Mouse (Mus musculus) stomach, embryonic 16.5 days (tissue): Measurements from ENCODE around the gene Fam129a. TPM values are rescaled to one million over a fixed set of nuclear protein-coding genes. Genes with fewer than 3 reads are reported as not detected.

Source experiments
- ATAC-seq: fragments of 200-750 bp; cut with Nextera tagmentation; 2 replicates; pipeline ENCODE4 v1.8.0; 2017; ENCODE audit warnings: moderate number of reproducible peaks, moderate TSS enrichment; ENCODE audit not compliant: insufficient read depth, low FRiP score
- H3K27ac ChIP-seq: fragments of 300-500 bp; sonication (generic); 2 replicates; pipeline ENCODE4 v1.5.1; 2014; ENCODE audit warnings: low read length
- H3K27me3 ChIP-seq: fragments of 300-500 bp; sonication (generic); 2 replicates; pipeline ENCODE4 v1.6.1; 2014; ENCODE audit warnings: low read length, control low read depth, mixed read lengths; ENCODE audit not compliant: control insufficient read depth, insufficient read depth
- H3K36me3 ChIP-seq: fragments of 300-500 bp; sonication (generic); 2 replicates; pipeline ENCODE4 v1.6.1; 2014; ENCODE audit warnings: low read length; ENCODE audit not compliant: control insufficient read depth, insufficient read depth
- H3K4me1 ChIP-seq: fragments of 300-500 bp; sonication (generic); 2 replicates; pipeline ENCODE4 v1.6.1; 2014; ENCODE audit warnings: low read length, control low read depth, mixed read lengths; ENCODE audit not compliant: control insufficient read depth, insufficient read depth
- H3K4me2 ChIP-seq: fragments of 300-500 bp; sonication (generic); 2 replicates; pipeline ENCODE4 v1.6.1; 2014; ENCODE audit warnings: low read depth, low read length, mixed read lengths
- H3K4me3 ChIP-seq: fragments of 300-500 bp; sonication (generic); replicated peaks from 2 replicates; pipeline ENCODE4 v1.5.1; 2014; ENCODE audit warnings: mild to moderate bottlenecking, low read length
- H3K9ac ChIP-seq: fragments of 300-500 bp; sonication (generic); 2 replicates; pipeline ENCODE4 v1.6.1; 2014; ENCODE audit warnings: low read length
- H3K9me3 ChIP-seq: fragments of 300-500 bp; sonication (generic); replicated peaks from 2 replicates; pipeline ENCODE4 v1.6.1; 2016; ENCODE audit warnings: low read length, control low read depth; ENCODE audit not compliant: control insufficient read depth
- WGBS: fragments of 180-500 bp; shearing (Covaris S2); extraction: QIAGEN DNeasy Blood & Tissue Kit; methylation state at CpG from one replicate; pipeline ENCODE4 v1.1.7; 2014; 5-methylcytosine and 5-hydroxymethylcytosine counted together
- polyA plus RNA-seq: library from polyadenylated mRNA; unstranded; fragments of >200 nt; fragmentation: Nextera tagmentation; extraction: Ambion mirVana; gene quantifications from 2 replicates; pipeline ENCODE4 v1.2.1, GENCODE M21; 2015

Fam129a gene
- polyA plus RNA-seq, 1 experiment from 2014 or later: 22.7 TPM

- Histone ChIP-seq H3K36me3 (no peaks in the 10 kb centered on the region), H3K4me2 (no peak overlapping the region), H3K27me3 (no peaks in the 10 kb centered on the region), H3K9me3 (no peaks in the 10 kb centered on the region), H3K9ac (no peak overlapping the region), H3K4me3 (no peak overlapping the region), H3K4me1 (no peaks in the 10 kb centered on the region), H3K27ac (no peak overlapping the region)
- no peak for ATAC-seq
- 65% methylated on average over 11 of the region's 11 CpGs for WGBS
Observed at GRCm38 (mm10) chr1:151560536-151560935, 10.4 kb upstream of the Fam129a start.

DNA sequence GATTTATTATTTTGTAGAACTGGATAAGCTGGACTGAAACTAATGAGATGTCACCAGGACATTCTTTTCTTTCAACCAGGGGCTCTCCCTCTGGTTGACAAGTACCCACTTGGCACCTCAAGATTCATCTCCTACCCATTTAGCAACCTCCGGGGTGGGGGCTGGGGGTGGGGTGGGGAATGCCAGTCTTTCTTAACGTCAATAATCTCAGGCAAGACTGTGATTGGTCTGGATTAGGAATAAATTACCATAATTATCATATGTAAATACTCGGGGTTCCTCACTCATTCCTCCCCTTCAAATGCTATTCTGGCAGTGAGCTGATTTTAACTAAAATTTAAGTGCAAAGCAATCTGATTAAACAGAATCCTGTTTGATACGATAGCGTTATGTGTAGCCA is 7.6 kb upstream of the Fam129a start:
- no peak for ATAC-seq
- Histone ChIP-seq H3K9ac (no peak overlapping the region), H3K36me3 (no peaks in the 10 kb centered on the region), H3K4me2 (no peak overlapping the region), H3K27me3 (no peaks in the 10 kb centered on the region), H3K4me1 (no peaks in the 10 kb centered on the region), H3K9me3 (no peaks in the 10 kb centered on the region), H3K4me3 (no peak overlapping the region), H3K27ac (no peak overlapping the region)
- 66% methylated on average over 5 of the region's 5 CpGs for WGBS

- no peaks in the 10 kb centered on the region for H3K27me3 ChIP-seq
- no peaks in the 10 kb centered on the region for H3K4me1 ChIP-seq
- no peak overlapping the region for H3K27ac ChIP-seq
- H3K9ac ChIP-seq: no peak overlapping the region
- H3K9me3 ChIP-seq: no peaks in the 10 kb centered on the region
- no peak overlapping the region for H3K4me3 ChIP-seq
- H3K36me3 ChIP-seq: no peaks in the 10 kb centered on the region
- WGBS: 47% methylated on average over 6 of the region's 6 CpGs
- 0 out of 2 replicates have a peak, but pooled peaks have one; percentile 17 for ATAC-seq
- no peak overlapping the region for H3K4me2 ChIP-seq
Observed at GRCm38 (mm10) chr1:151563893-151564292, 7.1 kb upstream of the Fam129a start.

- no peaks in the 10 kb centered on the region for H3K36me3 ChIP-seq
- WGBS: 14% methylated on average over 12 of the region's 12 CpGs
- peak; percentile 82; the same call in 1 of the 2 replicates for ATAC-seq
- no peak overlapping the region for H3K4me3 ChIP-seq
- no peak overlapping the region for H3K9ac ChIP-seq
- H3K27me3 ChIP-seq: no peaks in the 10 kb centered on the region
- no peak overlapping the region for H3K4me2 ChIP-seq
- no peaks in the 10 kb centered on the region for H3K4me1 ChIP-seq
- no peaks in the 10 kb centered on the region for H3K9me3 ChIP-seq
- no peak overlapping the region for H3K27ac ChIP-seq
Observed at GRCm38 (mm10) chr1:151564377-151564776, 6.6 kb upstream of the Fam129a start.

- H3K36me3 ChIP-seq: no peaks in the 10 kb centered on the region
- no peak overlapping the region for H3K9ac ChIP-seq
- no peak overlapping the region for H3K4me2 ChIP-seq
- ATAC-seq: no peak
- H3K4me3 ChIP-seq: no peak overlapping the region
- 71% methylated on average over 7 of the region's 7 CpGs for WGBS
- no peak overlapping the region for H3K27ac ChIP-seq
- H3K4me1 ChIP-seq: peaks cover 8% of the 10 kb centered on the region; the same call in 1 of the 2 replicates
- H3K9me3 ChIP-seq: no peaks in the 10 kb centered on the region
- no peaks in the 10 kb centered on the region; the same call in 1 of the 2 replicates for H3K27me3 ChIP-seq
Observed at GRCm38 (mm10) chr1:151568682-151569081, 2.3 kb upstream of the Fam129a start.

DNA sequence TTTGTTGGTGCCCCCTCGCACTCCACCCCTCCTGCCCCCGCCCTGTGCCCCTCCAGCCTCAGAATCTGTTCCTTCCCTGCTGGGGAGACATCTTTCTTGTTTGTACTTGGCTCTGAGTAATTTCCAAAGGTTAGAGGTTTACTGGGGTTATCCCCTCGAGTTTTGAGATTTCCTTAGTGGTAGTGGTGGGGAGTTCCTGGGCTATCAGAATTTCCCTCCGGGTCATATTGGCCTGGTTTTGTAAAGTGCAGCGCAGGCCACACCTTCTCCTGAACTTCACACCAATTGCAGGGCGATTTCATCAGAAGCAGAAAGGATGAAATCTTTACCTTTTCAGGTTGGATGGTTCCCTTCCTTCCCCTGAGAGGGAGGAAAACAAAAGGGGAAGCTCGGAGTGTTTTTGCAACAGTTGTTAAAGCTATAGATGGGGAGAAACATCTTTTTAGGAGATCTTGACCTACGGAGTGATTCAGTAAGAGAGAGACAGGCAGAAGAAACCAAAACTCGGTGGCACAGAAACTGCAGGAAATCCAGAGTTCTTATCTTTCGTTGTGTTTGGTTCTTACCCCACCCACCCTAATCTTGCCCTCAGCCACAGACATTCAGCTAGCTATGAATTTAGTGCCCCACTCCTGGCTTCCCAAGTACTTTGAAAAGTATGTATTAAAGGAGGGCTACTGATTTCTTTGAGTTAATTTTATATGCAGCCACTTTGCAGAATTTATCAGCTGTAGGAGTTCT is 1.0 kb downstream of the Fam129a start:
- 24% methylated on average over 10 of the region's 10 CpGs for WGBS
- H3K27ac ChIP-seq: peak overlapping the region; percentile 73; the same call in 1 of the 2 replicates
- H3K4me2 ChIP-seq: peak overlapping the region; percentile 94
- no peaks in the 10 kb centered on the region; the same call in 1 of the 2 replicates for H3K27me3 ChIP-seq
- H3K9me3 ChIP-seq: no peaks in the 10 kb centered on the region
- H3K9ac ChIP-seq: peak overlapping the region; percentile 81
- H3K4me1 ChIP-seq: peaks cover 8% of the 10 kb centered on the region; the same call in 1 of the 2 replicates
- peak; percentile 2; the same call in 1 of the 2 replicates for ATAC-seq
- H3K4me3 ChIP-seq: peak overlapping the region; percentile 71
- H3K36me3 ChIP-seq: no peaks in the 10 kb centered on the region

DNA sequence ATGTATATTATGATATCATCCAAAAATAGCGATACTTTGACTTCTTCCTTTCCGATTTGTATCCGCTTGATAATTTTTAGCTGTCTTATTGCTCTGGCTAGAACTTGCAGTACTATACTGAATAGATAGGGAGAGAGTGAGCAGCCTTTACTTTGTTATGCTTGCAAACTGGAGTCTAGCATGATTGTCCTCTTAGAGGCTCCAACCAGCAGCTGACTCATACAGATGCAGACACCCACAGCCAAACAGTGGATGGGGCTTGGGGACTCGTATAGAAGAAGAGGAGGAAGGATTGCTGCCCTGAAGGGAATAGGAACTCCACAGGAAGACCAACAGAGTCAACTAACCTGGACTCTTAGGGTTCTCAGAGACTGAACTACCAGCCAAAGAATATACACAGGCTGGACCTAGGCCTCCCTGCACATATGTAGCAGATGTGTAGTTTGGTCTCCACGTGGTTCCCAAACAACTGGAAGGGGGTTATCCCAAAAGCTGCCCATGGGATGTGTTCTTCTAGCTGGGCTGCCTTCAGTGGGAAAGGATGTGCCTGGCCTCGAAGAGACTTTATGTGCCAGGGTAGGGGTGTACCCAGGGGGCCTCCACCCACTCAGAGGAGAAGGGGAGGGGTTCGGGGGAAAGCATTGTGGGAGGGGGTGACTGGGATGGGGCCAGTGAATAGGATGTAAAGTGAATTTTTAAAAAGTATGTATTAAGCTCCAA is 1.8 kb downstream of the Fam129a start:
- Histone ChIP-seq H3K4me2 (peak overlapping the region; percentile 94), H3K4me3 (peak overlapping the region; percentile 13)

DNA sequence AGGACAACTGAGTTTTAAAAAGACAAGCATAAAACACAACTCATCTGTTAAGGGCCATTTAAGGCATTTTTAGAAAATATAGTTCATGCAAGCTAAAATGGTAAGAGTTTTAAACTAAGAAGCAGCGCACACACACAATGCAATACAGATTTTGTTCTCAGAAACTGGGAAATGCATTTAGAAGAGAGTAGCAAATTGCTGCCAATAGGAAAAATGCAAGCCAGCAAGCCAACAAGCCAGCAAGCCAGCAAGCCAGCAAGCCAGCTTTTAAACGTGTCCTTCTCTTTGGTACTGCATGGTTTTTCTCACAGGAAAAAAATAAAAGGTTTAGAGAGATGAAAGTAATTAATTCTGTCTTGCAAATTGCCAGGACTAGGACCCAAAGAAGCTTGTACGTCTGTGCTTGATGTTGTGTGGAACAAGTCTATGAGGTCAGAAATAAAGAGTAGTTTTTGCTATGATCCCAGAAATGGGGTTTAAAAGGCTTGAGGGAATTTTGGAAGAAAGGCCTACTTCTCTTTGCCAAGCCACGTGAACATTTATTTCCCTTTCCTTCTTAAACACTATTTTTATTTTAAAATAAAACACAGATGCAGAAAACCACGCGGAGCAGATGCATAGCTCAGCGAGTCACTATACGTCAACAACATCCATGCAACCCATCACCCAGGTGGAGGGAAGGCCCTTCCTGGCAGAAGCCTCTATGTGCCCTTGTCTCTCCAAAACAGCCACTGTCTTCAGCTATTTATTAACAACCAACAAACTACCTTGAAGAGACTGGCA is 9.4 kb downstream of the Fam129a start:
- H3K4me3 ChIP-seq: no peak overlapping the region
- H3K4me2 ChIP-seq: no peak overlapping the region
- WGBS: 68% methylated on average over 8 of the region's 8 CpGs
- H3K36me3 ChIP-seq: no peaks in the 10 kb centered on the region
- H3K27ac ChIP-seq: no peak overlapping the region
- no peak for ATAC-seq
- H3K4me1 ChIP-seq: peaks cover 7% of the 10 kb centered on the region
- H3K9me3 ChIP-seq: no peaks in the 10 kb centered on the region
- H3K9ac ChIP-seq: no peak overlapping the region
- no peaks in the 10 kb centered on the region for H3K27me3 ChIP-seq

More for the DNA sequence above, 1.8 kb downstream of the Fam129a start:
- H3K4me1 ChIP-seq: peaks cover 8% of the 10 kb centered on the region; the same call in 1 of the 2 replicates
- no peaks in the 10 kb centered on the region for H3K36me3 ChIP-seq
- H3K9me3 ChIP-seq: no peaks in the 10 kb centered on the region
- ATAC-seq: no peak
- H3K27ac ChIP-seq: no peak overlapping the region
- WGBS: 73% methylated on average over 7 of the region's 7 CpGs
- H3K27me3 ChIP-seq: no peaks in the 10 kb centered on the region; the same call in 1 of the 2 replicates
- H3K9ac ChIP-seq: 0 out of 2 replicates have a peak overlapping the region, but pooled peaks have one; percentile 44
